Mouse (Mus musculus) midbrain, postnatal 0 days (tissue): ENCODE measurements around the gene Fam206a. TPM values are rescaled to one million over a fixed set of nuclear protein-coding genes. Genes with fewer than 3 reads are reported as not detected.

Experiments
- ATAC-seq: fragments of 200-750 bp; cut with Nextera tagmentation; 2 replicates; pipeline ENCODE4 v1.8.0; 2017; ENCODE audit warnings: moderate number of reproducible peaks, mild to moderate bottlenecking, moderate TSS enrichment, moderate library complexity; ENCODE audit not compliant: low FRiP score
- DNase-seq: peaks from one replicate; pipeline ENCODE4 v3.0.0-alpha.2; 2015; ENCODE audit warnings: low spot score
- H3K27ac ChIP-seq: fragments of 300-500 bp; sonication (generic); 2 replicates; pipeline ENCODE4 v1.5.1; 2014; ENCODE audit warnings: low read depth, mild to moderate bottlenecking, low read length, mixed read lengths
- H3K27me3 ChIP-seq: fragments of 300-500 bp; sonication (generic); 2 replicates; pipeline ENCODE4 v1.6.1; 2014; ENCODE audit warnings: low read length, control low read depth, mixed read lengths; ENCODE audit not compliant: insufficient read depth
- H3K36me3 ChIP-seq: fragments of 300-500 bp; sonication (generic); 2 replicates; pipeline ENCODE4 v1.6.1; 2014; ENCODE audit warnings: low read length, control low read depth, mixed read lengths; ENCODE audit not compliant: insufficient read depth
- H3K4me1 ChIP-seq: fragments of 300-500 bp; sonication (generic); 2 replicates; pipeline ENCODE4 v1.6.1; 2014; ENCODE audit warnings: mild to moderate bottlenecking, control low read depth, antibody characterized with exemption, low read length, mixed read lengths; ENCODE audit not compliant: insufficient read depth
- H3K4me2 ChIP-seq: fragments of 300-500 bp; sonication (generic); 2 replicates; pipeline ENCODE4 v1.6.1; 2014; ENCODE audit warnings: low read depth, mild to moderate bottlenecking, low read length, mixed read lengths; ENCODE audit not compliant: poor library complexity, severe bottlenecking
- H3K4me3 ChIP-seq: fragments of 300-500 bp; sonication (generic); 2 replicates; pipeline ENCODE4 v1.5.1; 2014; ENCODE audit warnings: low read depth, mild to moderate bottlenecking, low read length, moderate library complexity
- H3K9ac ChIP-seq: fragments of 300-500 bp; sonication (generic); replicated peaks from 2 replicates; pipeline ENCODE4 v1.6.1; 2014; ENCODE audit warnings: mild to moderate bottlenecking, low read length, moderate library complexity, mixed read lengths; ENCODE audit not compliant: poor library complexity, severe bottlenecking
- H3K9me3 ChIP-seq: fragments of 300-500 bp; sonication (generic); 2 replicates; pipeline ENCODE4 v1.6.1; 2016; ENCODE audit warnings: low read length, control low read depth
- CTCF ChIP-seq: IDR thresholded peaks from 2 replicates; pipeline ENCODE4 v1.5.1; 2016; ENCODE audit warnings: antibody characterized with exemption, mild to moderate bottlenecking
- WGBS: fragments of 180-500 bp; shearing (Covaris S2); extraction: QIAGEN DNeasy Blood & Tissue Kit; methylation state at CpG from one replicate; pipeline ENCODE4 v1.1.7; 2014; 5-methylcytosine and 5-hydroxymethylcytosine counted together
- polyA plus RNA-seq: library from polyadenylated mRNA; unstranded; fragments of >200 nt; fragmentation: Nextera tagmentation; extraction: Ambion mirVana; gene quantifications from 2 replicates; pipeline ENCODE4 v1.2.1, GENCODE M21; 2015
- total RNA-seq: library from RNA; depleted of rRNA; stranded (reverse); fragments of >200 nt; gene quantifications from 2 replicates; pipeline ENCODE4 v1.2.3, GENCODE M21; 2014

Fam206a gene
- total and polyA plus RNA-seq, 2 experiments from 2014 or later: 7.5 to 10.6 TPM

GRCm38 (mm10) chr4:56845896-56846533 lies 43.9 kb downstream of the Fam206a start:
- 65% methylated on average over 12 of the region's 12 CpGs for WGBS
- Histone ChIP-seq H3K27me3 (no peaks in the 10 kb centered on the region), H3K9me3 (no peaks in the 10 kb centered on the region), H3K9ac (no peak overlapping the region), H3K4me1 (peaks cover 3% of the 10 kb centered on the region; the same call in 1 of the 2 replicates), H3K4me3 (no peak overlapping the region), H3K27ac (no peak overlapping the region), H3K36me3 (peaks cover 4% of the 10 kb centered on the region), H3K4me2 (no peak overlapping the region)
- no peak for TF ChIP-seq CTCF
- no peak for DNase-seq
- ATAC-seq: no peak

DNA sequence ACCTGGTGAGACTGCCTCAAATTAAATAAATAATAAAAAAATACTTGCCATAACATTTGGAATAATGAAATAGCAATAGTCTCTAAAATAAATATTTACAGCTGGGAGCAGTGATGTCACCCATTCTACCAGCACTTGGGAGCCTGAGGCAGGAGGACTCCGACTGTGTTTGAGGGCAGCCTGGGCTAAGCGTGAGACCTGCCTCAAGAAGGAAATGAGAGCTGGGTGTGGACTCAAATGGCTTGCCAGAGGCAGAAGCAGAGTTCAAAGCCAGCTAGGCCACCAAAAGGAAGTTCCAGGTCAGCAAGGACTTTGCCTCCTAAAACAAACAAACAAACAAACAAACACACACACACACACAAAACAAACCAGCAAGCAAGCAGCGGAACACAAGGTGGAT lies 45.3 kb downstream of the Fam206a start:
- WGBS: 91% methylated on average over 3 of the region's 3 CpGs
- Histone ChIP-seq H3K27ac (no peak overlapping the region), H3K4me3 (no peak overlapping the region), H3K9me3 (no peaks in the 10 kb centered on the region), H3K4me1 (peaks cover 3% of the 10 kb centered on the region; the same call in 1 of the 2 replicates), H3K27me3 (no peaks in the 10 kb centered on the region), H3K36me3 (peaks cover 3% of the 10 kb centered on the region; the same call in 1 of the 2 replicates), H3K9ac (no peak overlapping the region), H3K4me2 (no peak overlapping the region)
- ATAC-seq (no peak), DNase-seq (no peak)
- TF ChIP-seq CTCF: no peak

- WGBS: 83% methylated on average over 6 of the region's 6 CpGs
Observed at GRCm38 (mm10) chr4:56848044-56848443, 45.9 kb downstream of the Fam206a start.

GRCm38 (mm10) chr4:56850724-56851123 lies 48.6 kb downstream of the Fam206a start:
- no peak overlapping the region for H3K9ac ChIP-seq
- TF ChIP-seq CTCF: peak; percentile 20
- H3K36me3 ChIP-seq: no peaks in the 10 kb centered on the region
- WGBS: 34% methylated on average over 6 of the region's 6 CpGs
- H3K4me1 ChIP-seq: peaks cover 3% of the 10 kb centered on the region; the same call in 1 of the 2 replicates
- H3K4me3 ChIP-seq: no peak overlapping the region
- H3K9me3 ChIP-seq: no peaks in the 10 kb centered on the region
- no peak overlapping the region for H3K27ac ChIP-seq
- DNase-seq (no peak), ATAC-seq (no peak)
- no peaks in the 10 kb centered on the region for H3K27me3 ChIP-seq
- no peak overlapping the region for H3K4me2 ChIP-seq

More at GRCm38 (mm10) chr4:56848044-56848443, 45.9 kb downstream of the Fam206a start:
- no peak overlapping the region for H3K9ac ChIP-seq
- no peak for TF ChIP-seq CTCF
- H3K4me2 ChIP-seq: no peak overlapping the region
- peaks cover 3% of the 10 kb centered on the region; the same call in 1 of the 2 replicates for H3K4me1 ChIP-seq
- no peak overlapping the region for H3K4me3 ChIP-seq
- no peak for DNase-seq
- H3K9me3 ChIP-seq: no peaks in the 10 kb centered on the region
- ATAC-seq: no peak
- H3K27ac ChIP-seq: no peak overlapping the region
- peaks cover 3% of the 10 kb centered on the region; the same call in 1 of the 2 replicates for H3K36me3 ChIP-seq
- H3K27me3 ChIP-seq: no peaks in the 10 kb centered on the region

GRCm38 (mm10) chr4:56855935-56856334 lies 53.8 kb downstream of the Fam206a start:
- Histone ChIP-seq H3K4me3 (no peak overlapping the region), H3K27me3 (no peaks in the 10 kb centered on the region), H3K36me3 (no peaks in the 10 kb centered on the region), H3K4me2 (no peak overlapping the region), H3K9me3 (no peaks in the 10 kb centered on the region), H3K9ac (no peak overlapping the region), H3K27ac (no peak overlapping the region), H3K4me1 (no peaks in the 10 kb centered on the region)
- DNase-seq (no peak), ATAC-seq (no peak)
- TF ChIP-seq CTCF: no peak
- whole genome bisulfite sequencing: 93% methylated on average over 5 of the region's 5 CpGs

DNA sequence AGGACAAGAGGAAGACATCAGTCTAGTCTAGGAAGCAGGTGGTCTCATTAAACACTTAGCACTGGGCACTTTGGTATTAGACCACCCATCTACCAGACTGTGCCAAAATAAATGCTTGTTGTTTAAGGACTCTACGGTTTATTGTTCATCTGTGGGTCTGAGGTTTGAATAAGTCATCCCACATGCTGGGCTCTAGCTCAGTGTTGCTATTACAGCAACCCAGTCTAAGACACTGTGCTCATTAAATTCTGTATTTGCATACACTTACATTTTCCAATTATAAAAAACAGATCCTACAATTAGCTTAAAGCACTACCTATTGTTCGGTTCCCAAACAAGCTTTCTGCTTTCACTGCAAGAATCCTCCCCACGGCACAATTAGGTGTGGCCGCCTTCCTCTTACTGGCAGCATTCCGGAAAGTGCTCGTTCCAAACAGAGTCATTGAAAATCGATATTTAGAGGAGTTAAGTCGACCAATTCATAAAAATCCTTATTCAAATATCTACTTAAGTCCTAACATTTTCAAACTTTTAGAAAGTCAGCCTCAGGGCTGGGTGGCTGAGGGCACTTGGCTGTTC lies 54.3 kb downstream of the Fam206a start:
- Histone ChIP-seq H3K4me1 (no peaks in the 10 kb centered on the region), H3K4me2 (no peak overlapping the region), H3K36me3 (no peaks in the 10 kb centered on the region), H3K9me3 (no peaks in the 10 kb centered on the region), H3K4me3 (no peak overlapping the region), H3K27me3 (no peaks in the 10 kb centered on the region), H3K27ac (no peak overlapping the region), H3K9ac (no peak overlapping the region)
- 91% methylated on average over 8 of the region's 8 CpGs for WGBS
- ATAC-seq (no peak), DNase-seq (no peak)
- no peak for TF ChIP-seq CTCF
